Comparison of ENCODE assay signal across 13 mouse cellular contexts in genomic region chr13:30192031-30192716, GRCm38 (mm10). TPM values are rescaled to one million over a fixed set of nuclear protein-coding genes. Genes with fewer than 3 reads are reported as not detected.
DNase-seq lines count a peak whose midpoint lies in the region; ATAC-seq lines count a peak whose summit lies in the region.
"Had no signal": no experiment of that assay in that cellular context is flagged by ENCODE, and none has a peak within 500 bp of the region (broad histone marks: within the 10 kb centered on the region; RNA-seq: fewer than 3 reads in every experiment).

No protein-coding gene starts in this region.

- no peak for ATAC-seq in embryonic facial prominence, embryonic 12.5 days (ENCODE audit: insufficient number of reproducible peaks, insufficient read depth, low FRiP score, low TSS enrichment)
- peak; percentile 88 for ATAC-seq in megakaryocyte progenitor cell, adult 5-6 weeks (replicated peaks; ENCODE audit: poor library complexity)
- ATAC-seq in activated CD4-positive, CD25-positive, alpha-beta regulatory T cell, adult 4 months, result no peak
- ATAC-seq: liver, postnatal 0 days had no signal

- H3K4me2 ChIP-seq in embryonic facial prominence, embryonic 12.5 days (replicated peaks), result no peak overlapping the region
- H3K4me2 ChIP-seq: forebrain, embryonic 12.5 days; neural tube, embryonic 12.5 days had no signal

- H3K27me3 ChIP-seq in embryonic facial prominence, embryonic 12.5 days, result no peaks in the 10 kb centered on the region
- H3K27me3 ChIP-seq: forebrain, embryonic 12.5 days; neural tube, embryonic 12.5 days had no signal

- H3K9me3 ChIP-seq in embryonic facial prominence, embryonic 12.5 days, result no peaks in the 10 kb centered on the region
- H3K9me3 ChIP-seq: forebrain, embryonic 12.5 days; neural tube, embryonic 12.5 days had no signal

- 0 out of 2 replicates have a peak overlapping the region, but pooled peaks have one; percentile 20 for H3K27ac ChIP-seq in embryonic facial prominence, embryonic 12.5 days
- H3K27ac ChIP-seq: forebrain, embryonic 12.5 days; neural tube, embryonic 12.5 days had no signal

- 47% methylated on average over 3 of the region's 3 CpGs for WGBS in embryonic facial prominence, embryonic 12.5 days

- DNase-seq in kidney, postnatal 10 days, result peak; percentile 33
- DNase-seq in kidney, adult 8-10 months, result no peak
- peak; percentile 33 for DNase-seq in CD4-positive, CD25-positive, alpha-beta regulatory T cell, adult 2 months (ENCODE audit: low read depth, low spot score)
- no peak for DNase-seq in urinary bladder, postnatal 14 days (ENCODE audit: low spot score)
- no peak for DNase-seq in adrenal gland, postnatal 36 days
- DNase-seq: cerebellum, adult 9-10 months; liver, postnatal 0 days; right cerebral cortex, postnatal 25 days had no signal

- no peak overlapping the region for H3K9ac ChIP-seq in embryonic facial prominence, embryonic 12.5 days
- H3K9ac ChIP-seq: forebrain, embryonic 12.5 days; liver, postnatal 0 days; neural tube, embryonic 12.5 days had no signal

- no peaks in the 10 kb centered on the region for H3K4me1 ChIP-seq in embryonic facial prominence, embryonic 12.5 days
- H3K4me1 ChIP-seq: forebrain, embryonic 12.5 days; neural tube, embryonic 12.5 days had no signal

- H3K4me3 ChIP-seq in embryonic facial prominence, embryonic 12.5 days, result no peak overlapping the region
- H3K4me3 ChIP-seq: forebrain, embryonic 12.5 days; neural tube, embryonic 12.5 days had no signal

- no peaks in the 10 kb centered on the region for H3K36me3 ChIP-seq in embryonic facial prominence, embryonic 12.5 days
- H3K36me3 ChIP-seq: forebrain, embryonic 12.5 days; neural tube, embryonic 12.5 days had no signal

RNA-seq across cellular contexts. Expression of gene Mboat1, which starts 55.9 kb away (rescaled TPM):
- 11.7 and 11.9 TPM in 2 replicates for polyA plus RNA-seq in embryonic facial prominence, embryonic 12.5 days (2016; fragmentation: Nextera tagmentation; extraction: Ambion mirVana)
- total RNA-seq in megakaryocyte progenitor cell, adult 5-6 weeks (2015), result 8.6 and 11.2 TPM in 2 replicates
- total RNA-seq in megakaryocyte progenitor cell, adult 5-6 weeks (2017), result 8.5 and 9.6 TPM in 2 replicates
- 10 to 100 TPM; 13.2 to 16.1 TPM for polyA plus RNA-seq in activated CD4-positive, CD25-positive, alpha-beta regulatory T cell, adult 4 months (2017; shearing (Covaris generic))
- 1 to 10 TPM; 3.8 to 5.4 TPM for total RNA-seq in adrenal gland, postnatal 36 days (2021)

Comparison
In these comparisons a context has a peak if more than half of its experiments do, and no peak if none do; other contexts are left out.
1. DNase-seq: peak in kidney, postnatal 10 days (single experiment) and CD4-positive, CD25-positive, alpha-beta regulatory T cell, adult 2 months (single experiment); none in kidney, adult 8-10 months (0 of 2), urinary bladder, postnatal 14 days (single experiment) and adrenal gland, postnatal 36 days (0 of 2).